Mouse (Mus musculus): ENCODE data around the gene Adcyap1r1. TPM values are rescaled to one million over a fixed set of nuclear protein-coding genes. Genes with fewer than 3 reads are reported as not detected.

Gene Adcyap1r1
- total and polyA plus RNA-seq, 3 experiments = not detected

DNA sequence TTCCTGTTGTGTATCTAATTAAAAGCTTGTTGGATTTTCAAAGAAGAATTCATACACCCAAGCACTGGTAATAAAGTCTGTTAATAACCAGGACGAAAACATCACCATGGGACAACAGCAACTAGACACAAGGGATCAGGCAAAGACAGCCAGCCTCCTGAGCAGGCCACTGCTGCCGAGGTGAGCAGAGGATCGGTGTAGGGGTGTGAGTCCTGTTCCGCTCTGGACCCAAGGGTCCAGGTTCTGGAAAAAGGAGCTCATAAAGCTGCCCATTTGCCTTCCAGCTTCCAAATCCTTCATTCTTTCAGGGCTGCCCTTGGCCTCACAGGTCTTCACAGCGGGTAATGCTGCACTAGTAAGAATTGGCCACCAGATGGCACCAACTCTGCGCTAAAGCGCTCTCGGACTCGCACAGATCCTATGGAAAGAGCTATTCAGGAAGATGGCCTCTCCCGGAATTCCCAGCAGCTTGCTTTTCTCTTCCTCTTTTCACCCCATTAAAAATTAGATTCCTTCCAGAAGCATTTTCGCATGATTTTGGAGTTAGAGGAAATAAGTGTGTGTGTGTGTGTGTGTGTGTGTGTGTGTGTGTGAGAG lies 67.9 kb downstream of the Adcyap1r1 start:
- DNase-seq (ENCODE audit: low read depth, low spot score) = peak; percentile 38
- Histone ChIP-seq H3K79me2 (ENCODE audit: control insufficient read depth, insufficient read depth, low read length, poor library complexity) (no peaks in the 10 kb centered on the region), H3K27ac (ENCODE audit: control insufficient read depth, low read depth, low read length) (no peak overlapping the region), H3K9me3 (replicated peaks; ENCODE audit: insufficient read depth, low read length) (no peaks in the 10 kb centered on the region), H3K4me1 (ENCODE audit: control insufficient read depth in 1 of 2, insufficient read depth in 2 of 2, low read length in 2 of 2) (no peaks in the 10 kb centered on the region), H3K4me3 (ENCODE audit: control insufficient read depth in 1 of 2, insufficient read depth in 1 of 2, low read depth in 2 of 2, low read length in 2 of 2) (no peak overlapping the region), H3K9ac (ENCODE audit: control insufficient read depth, low read depth, low read length, poor library complexity, severe bottlenecking) (no peak overlapping the region), H3K36me3 (ENCODE audit: control insufficient read depth in 1 of 2, insufficient read depth in 2 of 2, low read length in 2 of 2) (no peaks in the 10 kb centered on the region), H3K27me3 (ENCODE audit: control insufficient read depth in 1 of 2, insufficient read depth in 2 of 2, low read length in 2 of 2) (no peaks in the 10 kb centered on the region)
- TF ChIP-seq ZNF384 (IDR thresholded peaks at IDR 0.05; ENCODE audit: low read depth, low read length) = no peak
- peak; percentile 62 for TF ChIP-seq RAD21 (IDR thresholded peaks at IDR 0.05; ENCODE audit: low read depth, low read length)
- TF ChIP-seq CHD2 (IDR thresholded peaks at IDR 0.05; ENCODE audit: low read length) = no peak
- TF ChIP-seq SMC3 (IDR thresholded peaks at IDR 0.05; ENCODE audit: low read depth, low read length) = peak; percentile 60
- TF ChIP-seq CTCF (IDR thresholded peaks at IDR 0.05 in 2 of 3, conservative IDR thresholded peaks at IDR 0.05 in 1 of 3; ENCODE audit: control insufficient read depth in 1 of 3, insufficient read depth in 1 of 3, low read depth in 2 of 3, low read length in 3 of 3, poor library complexity in 1 of 3, severe bottlenecking in 1 of 3) = peak; percentile 67 to 79 (median 73)
- TF ChIP-seq JUND (IDR thresholded peaks at IDR 0.05; ENCODE audit: low read depth, low read length) = no peak
- TF ChIP-seq ZC3H11A (IDR thresholded peaks at IDR 0.05; ENCODE audit: low read depth, low read length) = peak; percentile 46

DNA sequence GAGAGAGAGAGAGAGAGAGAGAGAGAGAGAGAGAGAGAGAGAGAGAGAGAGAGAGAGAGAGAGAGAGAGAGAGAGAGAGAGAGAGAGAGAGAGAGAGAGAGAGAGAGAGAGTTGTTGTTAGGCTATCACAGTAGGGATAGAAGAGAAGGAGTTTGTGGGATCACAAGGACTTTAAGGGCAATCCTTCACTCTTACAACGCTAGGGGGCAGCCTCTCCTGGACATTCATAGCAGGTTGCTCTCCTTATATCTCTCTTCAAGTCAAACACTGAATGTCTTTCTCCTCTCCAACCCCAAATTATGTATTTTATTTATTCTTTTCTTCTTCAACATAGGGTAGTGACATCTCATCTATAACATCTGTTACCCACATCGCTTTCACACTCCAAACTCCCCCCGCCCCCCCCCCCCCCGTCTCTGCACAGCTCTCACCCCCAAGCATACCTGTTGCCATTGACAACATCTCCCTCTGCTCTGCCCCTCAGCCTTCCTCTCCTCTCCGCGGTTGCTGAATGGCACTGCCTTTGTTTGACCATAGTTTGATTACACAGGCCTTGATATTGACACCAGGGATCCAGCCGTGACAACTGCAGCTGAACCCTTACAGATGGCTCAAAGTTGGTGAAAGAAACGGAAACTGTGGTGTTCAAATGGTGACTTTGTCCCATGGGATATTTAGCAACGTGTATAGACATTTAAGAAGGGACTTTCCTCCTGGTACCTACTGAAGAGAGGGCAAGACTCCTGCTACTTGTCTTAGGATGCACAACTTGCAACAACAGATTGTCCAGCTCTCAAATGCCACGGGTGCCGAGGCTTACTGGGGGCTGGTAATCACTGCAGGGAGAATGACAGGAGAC lies 68.7 kb downstream of the Adcyap1r1 start:
- DNase-seq (ENCODE audit: low read depth, low spot score) = peak; percentile 29

DNA sequence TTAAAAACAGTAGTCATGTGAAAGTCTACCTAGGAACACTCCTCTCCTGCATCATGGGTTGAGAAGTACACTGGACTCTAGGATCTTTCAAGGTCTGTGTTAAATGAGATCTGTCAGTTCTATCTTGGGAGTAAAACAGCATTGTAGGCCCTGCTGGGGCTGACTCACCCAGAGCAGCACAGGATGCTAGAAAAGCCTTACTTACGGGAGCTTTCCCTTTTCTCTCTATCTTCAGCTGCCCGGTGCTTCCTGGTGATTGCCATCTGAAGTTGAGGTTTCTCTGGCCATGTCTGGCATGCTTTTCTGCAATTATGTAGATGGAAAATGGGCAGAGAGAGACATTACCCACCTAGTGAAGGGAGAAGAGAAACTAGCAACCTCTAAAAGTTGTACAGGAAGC lies 84.7 kb downstream of the Adcyap1r1 start:
- Histone ChIP-seq H3K9me3 (replicated peaks; ENCODE audit: insufficient read depth, low read length) (no peaks in the 10 kb centered on the region), H3K27me3 (ENCODE audit: control insufficient read depth in 1 of 2, insufficient read depth in 2 of 2, low read length in 2 of 2) (no peaks in the 10 kb centered on the region), H3K36me3 (ENCODE audit: control insufficient read depth in 1 of 2, insufficient read depth in 2 of 2, low read length in 2 of 2) (no peaks in the 10 kb centered on the region), H3K27ac (ENCODE audit: control insufficient read depth, low read depth, low read length) (no peak overlapping the region), H3K4me3 (ENCODE audit: control insufficient read depth in 1 of 2, insufficient read depth in 1 of 2, low read depth in 2 of 2, low read length in 2 of 2) (no peak overlapping the region), H3K79me2 (ENCODE audit: control insufficient read depth, insufficient read depth, low read length, poor library complexity) (no peaks in the 10 kb centered on the region), H3K4me1 (ENCODE audit: control insufficient read depth in 1 of 2, insufficient read depth in 2 of 2, low read length in 2 of 2) (no peaks in the 10 kb centered on the region), H3K9ac (ENCODE audit: control insufficient read depth, low read depth, low read length, poor library complexity, severe bottlenecking) (no peak overlapping the region)
- DNase-seq (ENCODE audit: low read depth, low spot score) = no peak
- TF ChIP-seq ZKSCAN1 (IDR thresholded peaks at IDR 0.05; ENCODE audit: low read depth, low read length) = no peak
- no peak for TF ChIP-seq MXI1 (IDR thresholded peaks at IDR 0.05; ENCODE audit: low read depth, low read length)
- TF ChIP-seq NRF1 (IDR thresholded peaks at IDR 0.05; ENCODE audit: insufficient read depth, low read depth, low read length, poor library complexity, severe bottlenecking) = no peak
- TF ChIP-seq CHD1 (IDR thresholded peaks at IDR 0.05; ENCODE audit: low read depth, low read length) = no peak
- TF ChIP-seq CTCF (IDR thresholded peaks at IDR 0.05 in 2 of 3, conservative IDR thresholded peaks at IDR 0.05 in 1 of 3; ENCODE audit: control insufficient read depth in 1 of 3, insufficient read depth in 1 of 3, low read depth in 2 of 3, low read length in 3 of 3, poor library complexity in 1 of 3, severe bottlenecking in 1 of 3) = no peak

More for the DNA sequence above, 68.7 kb downstream of the Adcyap1r1 start:
- H3K27ac ChIP-seq (ENCODE audit: control insufficient read depth, low read depth, low read length) = no peak overlapping the region
- no peaks in the 10 kb centered on the region for H3K27me3 ChIP-seq (ENCODE audit: control insufficient read depth in 1 of 2, insufficient read depth in 2 of 2, low read length in 2 of 2)
- no peak overlapping the region for H3K9ac ChIP-seq (ENCODE audit: control insufficient read depth, low read depth, low read length, poor library complexity, severe bottlenecking)
- TF ChIP-seq RCOR1 (IDR thresholded peaks at IDR 0.05; ENCODE audit: low read depth, low read length) = no peak
- no peak for TF ChIP-seq SIN3A (IDR thresholded peaks at IDR 0.05; ENCODE audit: low read length)
- TF ChIP-seq CHD2 (IDR thresholded peaks at IDR 0.05; ENCODE audit: low read length) = no peak
- TF ChIP-seq MAZ (IDR thresholded peaks at IDR 0.05; ENCODE audit: low read depth, low read length) = no peak
- TF ChIP-seq ELF1 (IDR thresholded peaks at IDR 0.05; ENCODE audit: low read depth, low read length) = no peak
- no peak for TF ChIP-seq HCFC1 (IDR thresholded peaks at IDR 0.05; ENCODE audit: low read depth, low read length)
- TF ChIP-seq CTCF (IDR thresholded peaks at IDR 0.05 in 2 of 3, conservative IDR thresholded peaks at IDR 0.05 in 1 of 3; ENCODE audit: control insufficient read depth in 1 of 3, insufficient read depth in 1 of 3, low read depth in 2 of 3, low read length in 3 of 3, poor library complexity in 1 of 3, severe bottlenecking in 1 of 3) = peak; percentile 31 to 37 (median 31); a peak in 5 of 6 replicates
- TF ChIP-seq POLR2A (IDR thresholded peaks at IDR 0.05; ENCODE audit: control insufficient read depth in 1 of 2, insufficient read depth in 1 of 2, low read depth in 1 of 2, low read length in 2 of 2, poor library complexity in 1 of 2) = no peak
- TF ChIP-seq E2F4 (IDR thresholded peaks at IDR 0.05; ENCODE audit: borderline replicate concordance, low read depth, low read length) = no peak
- 0 out of 2 replicates have a peak, but pooled peaks have one; percentile 6 for TF ChIP-seq SMC3 (IDR thresholded peaks at IDR 0.05; ENCODE audit: low read depth, low read length)
- no peak overlapping the region for H3K4me3 ChIP-seq (ENCODE audit: control insufficient read depth in 1 of 2, insufficient read depth in 1 of 2, low read depth in 2 of 2, low read length in 2 of 2)
- no peaks in the 10 kb centered on the region for H3K4me1 ChIP-seq (ENCODE audit: control insufficient read depth in 1 of 2, insufficient read depth in 2 of 2, low read length in 2 of 2)
- H3K36me3 ChIP-seq (ENCODE audit: control insufficient read depth in 1 of 2, insufficient read depth in 2 of 2, low read length in 2 of 2) = no peaks in the 10 kb centered on the region
- H3K9me3 ChIP-seq (replicated peaks; ENCODE audit: insufficient read depth, low read length) = no peaks in the 10 kb centered on the region
- H3K79me2 ChIP-seq (ENCODE audit: control insufficient read depth, insufficient read depth, low read length, poor library complexity) = no peaks in the 10 kb centered on the region
